Mouse (Mus musculus) hindbrain, postnatal 0 days (tissue): ENCODE results near the gene Them7. TPM values are rescaled to one million over a fixed set of nuclear protein-coding genes. Genes with fewer than 3 reads are reported as not detected.

Experiments used
- ATAC-seq: fragments of 200-750 bp; cut with Nextera tagmentation; 2 replicates; pipeline ENCODE4 v1.8.0; 2017; ENCODE audit warnings: mild to moderate bottlenecking, moderate TSS enrichment, moderate library complexity
- DNase-seq: peaks from one replicate; pipeline ENCODE4 v3.0.0-alpha.2; 2015; ENCODE audit warnings: low spot score
- H3K27ac ChIP-seq: fragments of 300-500 bp; sonication (generic); 2 replicates; pipeline ENCODE4 v1.5.1; 2014; ENCODE audit warnings: mild to moderate bottlenecking
- H3K27me3 ChIP-seq: fragments of 300-500 bp; sonication (generic); 2 replicates; pipeline ENCODE4 v1.6.1; 2014; ENCODE audit warnings: low read length, mixed read lengths; ENCODE audit not compliant: insufficient read depth
- H3K36me3 ChIP-seq: fragments of 300-500 bp; sonication (generic); 2 replicates; pipeline ENCODE4 v1.6.1; 2014; ENCODE audit warnings: low read length, mixed read lengths; ENCODE audit not compliant: insufficient read depth
- H3K4me1 ChIP-seq: fragments of 300-500 bp; sonication (generic); 2 replicates; pipeline ENCODE4 v1.6.1; 2014; ENCODE audit warnings: antibody characterized with exemption, low read length, mixed read lengths; ENCODE audit not compliant: insufficient read depth
- H3K4me2 ChIP-seq: fragments of 300-500 bp; sonication (generic); 2 replicates; pipeline ENCODE4 v1.6.1; 2014; ENCODE audit warnings: low read depth, mild to moderate bottlenecking, low read length, moderate library complexity, mixed read lengths
- H3K4me3 ChIP-seq: fragments of 300-500 bp; sonication (generic); 2 replicates; pipeline ENCODE4 v1.5.1; 2014; ENCODE audit warnings: low read length
- H3K9ac ChIP-seq: fragments of 300-500 bp; sonication (generic); replicated peaks from 2 replicates; pipeline ENCODE4 v1.6.1; 2014; ENCODE audit warnings: mild to moderate bottlenecking, low read length, moderate library complexity, mixed read lengths
- H3K9me3 ChIP-seq: fragments of 300-500 bp; sonication (generic); 2 replicates; pipeline ENCODE4 v1.6.1; 2016; ENCODE audit warnings: low read length, mixed read lengths
- CTCF ChIP-seq: IDR thresholded peaks from 2 replicates; pipeline ENCODE4 v1.5.1; 2016; ENCODE audit warnings: antibody characterized with exemption, control low read depth, low read depth
- WGBS: fragments of 180-500 bp; shearing (Covaris S2); extraction: QIAGEN DNeasy Blood & Tissue Kit; methylation state at CpG from one replicate; pipeline ENCODE4 v1.1.7; 2014; 5-methylcytosine and 5-hydroxymethylcytosine counted together
- polyA plus RNA-seq: library from polyadenylated mRNA; unstranded; fragments of >200 nt; fragmentation: Nextera tagmentation; extraction: Ambion mirVana; gene quantifications from 2 replicates; pipeline ENCODE4 v1.2.1, GENCODE M21; 2015
- total RNA-seq: library from RNA; depleted of rRNA; stranded (reverse); fragments of >200 nt; gene quantifications from 2 replicates; pipeline ENCODE4 v1.2.3, GENCODE M21; 2014; rRNA removed

The Them7 gene
- total and polyA plus RNA-seq, 2 experiments from 2014 or later: 0.15 TPM; not detected in 1

- H3K27ac ChIP-seq: no peak overlapping the region
- DNase-seq: no peak
- H3K9me3 ChIP-seq: 0 out of 2 replicates have a peak, but pooled peaks cover 2% of the 10 kb centered on the region
- H3K4me3 ChIP-seq: no peak overlapping the region
- no peaks in the 10 kb centered on the region for H3K36me3 ChIP-seq
- no peak for ATAC-seq
- WGBS: 17% methylated on average over 6 of the region's 6 CpGs
- H3K4me1 ChIP-seq: 0 out of 2 replicates have a peak, but pooled peaks cover 4% of the 10 kb centered on the region
- H3K27me3 ChIP-seq: no peaks in the 10 kb centered on the region
- no peak overlapping the region for H3K9ac ChIP-seq
- H3K4me2 ChIP-seq: 0 out of 2 replicates have a peak overlapping the region, but pooled peaks have one; percentile 13
- no peak for TF ChIP-seq CTCF
Observed at GRCm38 (mm10) chr2:105428467-105428866, 204.3 kb downstream of the Them7 start.

Other genes with a start within 250 kb of the Them7 start
- 85.0 and 85.8 TPM in 2 replicates for gene Eif3m, start 207.2 kb upstream of the Them7 start, total RNA-seq
- 187 and 190 TPM in 2 replicates for gene Eif3m, start 207.2 kb upstream of the Them7 start, polyA plus RNA-seq
- gene Gm11060, start 132.3 kb upstream of the Them7 start, total RNA-seq: not detected in 2 replicates
- not detected in 2 replicates for gene Gm11060, start 132.3 kb upstream of the Them7 start, polyA plus RNA-seq
- gene Wt1, start 97.8 kb upstream of the Them7 start, total RNA-seq: 0.32 and 1.9 TPM in 2 replicates
- 0.55 and 0.56 TPM in 2 replicates for gene Wt1, start 97.8 kb upstream of the Them7 start, polyA plus RNA-seq
- gene Rcn1, start 175.0 kb downstream of the Them7 start, total RNA-seq: 27.7 and 32.5 TPM in 2 replicates
- gene Rcn1, start 175.0 kb downstream of the Them7 start, polyA plus RNA-seq: 61.2 and 64.2 TPM in 2 replicates